Mouse (Mus musculus) C2C12 (cell line): ENCODE results near the gene Asnsd1. TPM values are rescaled to one million over a fixed set of nuclear protein-coding genes. Genes with fewer than 3 reads are reported as not detected.
"Not testable (repeated sequence)": the region's sequence is repeated elsewhere in the genome, so short reads cannot be mapped to it uniquely, and the experiment has no call there.

Experiments
- H3K27me3 ChIP-seq: one replicate; pipeline ENCODE4 v1.6.1; 2011; ENCODE audit not compliant: control insufficient read depth, insufficient read depth, insufficient read length
- H3K36me3 ChIP-seq: one replicate; pipeline ENCODE4 v1.6.1; 2011; ENCODE audit not compliant: control insufficient read depth, insufficient read depth
- H3K4me3 ChIP-seq: one replicate; pipeline ENCODE4 v1.5.1; 2011; ENCODE audit warnings: mild to moderate bottlenecking, control low read depth; ENCODE audit not compliant: poor library complexity, insufficient read depth, severe bottlenecking
- H3K79me2 ChIP-seq: one replicate; pipeline ENCODE4 v1.6.1; 2011; ENCODE audit not compliant: control insufficient read depth, insufficient read depth
- H3K79me3 ChIP-seq: one replicate; pipeline ENCODE4 v1.6.1; 2011; ENCODE audit warnings: low read depth, control low read depth
- H3ac ChIP-seq: one replicate; pipeline ENCODE3; 2011; ENCODE audit warnings: low read depth; ENCODE audit not compliant: control insufficient read depth, insufficient read length
- CEBPB ChIP-seq: IDR thresholded peaks from one replicate; pipeline ENCODE4 v1.6.1; 2011; ENCODE audit warnings: low read depth, mild to moderate bottlenecking, control low read depth, moderate library complexity
- CTCF ChIP-seq: IDR thresholded peaks from one replicate; pipeline ENCODE4 v1.5.1; 2011; ENCODE audit not compliant: control insufficient read depth, insufficient read depth, insufficient read length
- FOSL1 ChIP-seq: IDR thresholded peaks from one replicate; pipeline ENCODE4 v1.8.0; 2011; ENCODE audit warnings: mild to moderate bottlenecking, low read length; ENCODE audit not compliant: poor library complexity, insufficient read depth, severe bottlenecking
- MAX ChIP-seq: IDR thresholded peaks from one replicate; pipeline ENCODE4 v1.6.1; 2011; ENCODE audit warnings: mild to moderate bottlenecking, control low read depth
- MYOD1 ChIP-seq: IDR thresholded peaks from one replicate; pipeline ENCODE4 v1.6.1; 2011; ENCODE audit warnings: low read depth; ENCODE audit not compliant: control insufficient read depth, insufficient read length
- MYOG ChIP-seq: IDR thresholded peaks from one replicate; pipeline ENCODE4 v1.6.1; 2011; ENCODE audit not compliant: control insufficient read depth, insufficient read length; ENCODE audit errors: extremely low read depth
- USF1 ChIP-seq: IDR thresholded peaks from one replicate; pipeline ENCODE4 v1.6.1; 2011; ENCODE audit warnings: low read depth, mild to moderate bottlenecking, control low read depth, moderate library complexity
- long read RNA-seq, 2 experiments: library from polyadenylated mRNA; unstranded; transcript quantifications; one replicate each; pipeline ENCODE4 v2.0.0; 2019 to 2020
- polyA plus RNA-seq: library from polyadenylated mRNA; unstranded; fragments of >200 nt; fragmentation: generic; extraction: Trizol; gene quantifications from one replicate; pipeline ENCODE4 v1.2.1, GENCODE M21; 2012; ENCODE audit warnings: missing spikeins

Gene Asnsd1
- polyA plus RNA-seq = 31.9 TPM
- long read RNA-seq, experiment 1, transcript Asnsd1-201 (6 exons, 2,442 nt) = major isoform, 68 of 81 reads
- long read RNA-seq, experiment 1, partial matches to known transcripts = 5 of 81 reads
- long read RNA-seq, experiment 1, other reads (novel, unspliced or antisense) = 5 of 81 reads
- long read RNA-seq, experiment 2, transcript Asnsd1-201 (6 exons, 2,442 nt) = major isoform, 593 of 600 reads
- long read RNA-seq, experiment 2, partial matches to known transcripts = 3 of 600 reads
- long read RNA-seq, experiment 2, other reads (novel, unspliced or antisense) = 2 of 600 reads

DNA sequence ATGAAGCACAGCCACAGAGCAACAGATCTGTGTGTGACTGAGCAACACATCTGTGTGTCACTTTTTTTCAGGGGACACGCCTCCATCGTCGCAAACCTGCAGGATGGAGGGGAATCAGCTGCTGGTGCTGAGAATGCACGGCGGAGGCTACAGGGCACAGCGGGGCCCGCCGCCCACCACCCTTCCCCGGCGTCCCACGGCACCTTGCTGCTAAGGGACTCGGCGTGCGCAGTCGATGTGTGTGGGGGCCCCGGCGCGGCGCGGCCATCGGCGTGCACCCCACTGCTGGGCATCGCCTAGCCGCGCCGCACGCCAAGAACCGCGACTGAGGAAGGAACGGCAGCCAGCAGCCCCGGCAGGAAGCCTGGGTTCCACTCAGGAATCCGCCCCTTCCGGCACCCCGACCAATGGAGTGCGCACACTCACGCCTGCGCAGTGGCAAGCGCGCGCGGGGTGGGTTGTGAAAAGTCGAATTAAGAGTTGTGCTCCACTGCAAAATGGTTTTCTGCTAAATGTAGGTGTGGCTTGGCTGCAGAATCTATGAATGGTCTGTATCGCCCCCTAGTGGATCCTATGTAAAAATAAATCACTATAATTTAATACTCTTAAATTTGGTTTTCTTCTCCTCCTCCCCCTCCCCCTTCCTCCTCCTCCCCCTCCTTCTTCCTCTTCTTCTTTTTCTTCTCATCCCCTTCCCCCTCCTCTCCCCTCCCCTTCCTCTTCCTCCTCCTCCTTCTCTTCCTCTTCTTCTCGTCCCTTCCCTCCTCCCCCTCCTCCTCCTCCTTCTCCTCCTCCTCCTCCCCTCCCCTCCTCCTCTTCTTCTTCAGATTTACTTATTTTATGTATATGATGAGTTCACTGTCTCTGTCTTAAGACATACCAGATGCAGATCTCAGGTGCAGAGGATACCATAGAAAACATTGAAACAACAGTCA, at the start of gene Asnsd1, which contains the start of the genes Asdurf and Gm28551:
Gene Asnsd1 (minus strand): TSS at position 426 of the 935 bp plus-strand sequence.
Gene Asdurf (minus strand): TSS at position 293 of the 935 bp plus-strand sequence.
Gene Gm28551 (minus strand): TSS at position 341 of the 935 bp plus-strand sequence.
- Histone ChIP-seq H3K4me3 (peak within 1 kb of the TSS; percentile 48), H3K36me3 (peaks cover 19% of the 10 kb centered on the region), H3K27me3 (no peaks in the 10 kb centered on the region), H3K79me2 (peaks cover 19% of the 10 kb centered on the region), H3K79me3 (no peaks in the 10 kb centered on the region), H3ac (peak within 1 kb of the TSS; percentile 86)
- TF ChIP-seq MYOD1 (no peak), MAX (peak; percentile 66)

- H3K4me3 ChIP-seq, H3K36me3 ChIP-seq, H3K79me2 ChIP-seq, H3ac ChIP-seq, H3K27me3 ChIP-seq, H3K79me3 ChIP-seq: not testable (repeated sequence)
Observed at GRCm38 (mm10) chr1:53393936-53394760, 41.6 kb upstream of the Asnsd1 start.

- no peaks in the 10 kb centered on the region for H3K36me3 ChIP-seq
- TF ChIP-seq CEBPB (no peak), CTCF (no peak), MYOG (no peak), MYOD1 (no peak), MAX (no peak), FOSL1 (no peak), USF1 (no peak)
- H3ac ChIP-seq = no peak overlapping the region
- no peaks in the 10 kb centered on the region for H3K27me3 ChIP-seq
- H3K4me3 ChIP-seq = no peak overlapping the region
- no peaks in the 10 kb centered on the region for H3K79me2 ChIP-seq
- no peaks in the 10 kb centered on the region for H3K79me3 ChIP-seq
Observed at GRCm38 (mm10) chr1:53388762-53389161, 36.2 kb upstream of the Asnsd1 start.

DNA sequence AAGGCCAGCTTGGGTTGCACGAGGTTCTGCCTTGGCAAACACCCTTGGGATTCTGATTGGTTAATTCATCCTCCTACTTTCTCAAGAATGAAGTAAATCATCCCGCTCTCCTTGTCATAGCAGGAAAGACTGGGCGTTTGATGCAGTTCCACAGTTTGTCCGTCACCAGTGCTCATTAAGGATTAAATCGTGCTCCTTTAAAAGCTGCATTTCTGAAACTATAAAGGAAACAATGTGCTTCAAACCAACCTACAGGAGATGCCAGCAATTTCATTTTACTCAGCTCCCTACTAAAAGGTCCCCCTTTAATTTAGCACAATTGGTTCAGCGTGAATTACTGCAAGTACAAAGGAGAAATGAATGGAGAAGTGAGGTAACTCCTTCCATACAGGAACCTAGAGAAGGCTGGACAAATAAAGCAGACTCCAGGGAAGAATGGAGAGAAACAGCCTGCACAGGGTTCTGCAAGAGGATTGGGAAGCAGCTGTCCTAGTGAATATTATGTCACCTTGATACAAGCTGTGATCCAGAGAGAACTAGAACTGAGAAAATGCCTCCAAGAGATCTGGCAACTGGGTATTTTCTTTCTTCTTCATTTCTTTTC, 31.6 kb upstream of the Asnsd1 start:
- Histone ChIP-seq H3K36me3 (no peaks in the 10 kb centered on the region), H3K79me2 (no peaks in the 10 kb centered on the region), H3K4me3 (no peak overlapping the region), H3K27me3 (no peaks in the 10 kb centered on the region), H3ac (no peak overlapping the region), H3K79me3 (no peaks in the 10 kb centered on the region)
- no peak for TF ChIP-seq MYOD1
- no peak for TF ChIP-seq MAX
- no peak for TF ChIP-seq MYOG
- TF ChIP-seq USF1 = no peak

- no peak for TF ChIP-seq MYOG
- no peak for TF ChIP-seq CTCF
- no peak for TF ChIP-seq FOSL1
- no peak for TF ChIP-seq MAX
- TF ChIP-seq MYOD1 = no peak
- no peak for TF ChIP-seq USF1
- no peak for TF ChIP-seq CEBPB
- Histone ChIP-seq H3K79me3 (no peaks in the 10 kb centered on the region), H3ac (no peak overlapping the region), H3K27me3 (no peaks in the 10 kb centered on the region), H3K79me2 (no peaks in the 10 kb centered on the region), H3K36me3 (no peaks in the 10 kb centered on the region), H3K4me3 (no peak overlapping the region)
Observed at GRCm38 (mm10) chr1:53377731-53378130, 25.2 kb upstream of the Asnsd1 start.

GRCm38 (mm10) chr1:53375965-53376364, 23.4 kb upstream of the Asnsd1 start:
- not testable (repeated sequence) for H3K36me3 ChIP-seq, H3K79me3 ChIP-seq, H3K79me2 ChIP-seq, H3K4me3 ChIP-seq, H3ac ChIP-seq, H3K27me3 ChIP-seq
